Mouse (Mus musculus): ENCODE measurements at regions not wholly inside any gene's neighbourhood (a gene's known extent, or its start where the extent isn't known, plus 50 kb on each side); places are given as distances from the start of the nearest gene placed in this dataset.

DNA sequence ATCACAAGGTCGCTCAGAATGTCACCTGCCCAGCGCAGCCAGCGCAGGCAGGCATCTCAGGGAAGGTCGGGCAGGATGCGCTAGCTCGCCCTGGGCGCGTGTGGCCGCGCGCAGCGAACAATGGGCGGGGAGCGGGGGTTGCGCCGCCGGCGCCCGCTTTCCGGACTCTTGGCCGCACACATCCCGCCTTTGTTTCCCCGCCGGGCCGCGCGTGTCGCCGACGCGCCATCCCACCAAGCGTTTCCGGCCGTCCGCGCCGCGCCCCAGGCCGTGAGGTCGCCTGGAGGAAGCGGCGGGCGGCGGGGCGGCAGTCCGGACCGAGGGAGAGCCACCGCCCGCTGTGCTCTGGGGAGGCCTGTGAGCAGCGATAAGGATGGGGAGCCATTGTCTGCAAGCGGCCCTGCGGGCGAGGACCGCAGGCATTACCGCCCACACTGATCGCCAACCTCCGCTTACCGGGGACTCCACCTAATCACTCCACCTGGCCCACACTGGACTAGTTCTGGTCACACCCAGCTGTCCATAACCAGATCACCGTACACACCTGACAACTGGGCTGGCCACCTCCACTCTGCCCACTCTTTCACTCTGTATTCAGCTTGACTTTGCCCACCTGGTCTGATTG is 354.3 kb upstream of the Gm10295 start:
- Histone ChIP-seq H3K36me3 (ENCODE audit: control insufficient read depth, insufficient read depth, low read length, poor library complexity, severe bottlenecking) (no peaks in the 10 kb centered on the region), H3K4me3 (ENCODE audit: low read depth, low read length) (peak overlapping the region; percentile 17), H3K27me3 (ENCODE audit: control insufficient read depth, insufficient read depth, low read length, poor library complexity, severe bottlenecking) (peaks cover 3% of the 10 kb centered on the region; the same call in 1 of the 2 replicates), H3K9me3 (replicated peaks; ENCODE audit: control insufficient read depth, insufficient read depth, low read length, poor library complexity, severe bottlenecking) (no peaks in the 10 kb centered on the region), H3K27ac (ENCODE audit: insufficient read depth, low read length) (no peak overlapping the region), H3K4me1 (ENCODE audit: control insufficient read depth, insufficient read depth, low read length) (no peaks in the 10 kb centered on the region), H3K9ac (ENCODE audit: low read depth, poor library complexity, severe bottlenecking) (0 out of 2 replicates have a peak overlapping the region, but pooled peaks have one; percentile 18)
- TF ChIP-seq CTCF (IDR thresholded peaks at IDR 0.05; ENCODE audit: low read depth, low read length) (no peak), EP300 (IDR thresholded peaks at IDR 0.05; ENCODE audit: insufficient read depth, low read depth, low read length) (peak; percentile 83)

DNA sequence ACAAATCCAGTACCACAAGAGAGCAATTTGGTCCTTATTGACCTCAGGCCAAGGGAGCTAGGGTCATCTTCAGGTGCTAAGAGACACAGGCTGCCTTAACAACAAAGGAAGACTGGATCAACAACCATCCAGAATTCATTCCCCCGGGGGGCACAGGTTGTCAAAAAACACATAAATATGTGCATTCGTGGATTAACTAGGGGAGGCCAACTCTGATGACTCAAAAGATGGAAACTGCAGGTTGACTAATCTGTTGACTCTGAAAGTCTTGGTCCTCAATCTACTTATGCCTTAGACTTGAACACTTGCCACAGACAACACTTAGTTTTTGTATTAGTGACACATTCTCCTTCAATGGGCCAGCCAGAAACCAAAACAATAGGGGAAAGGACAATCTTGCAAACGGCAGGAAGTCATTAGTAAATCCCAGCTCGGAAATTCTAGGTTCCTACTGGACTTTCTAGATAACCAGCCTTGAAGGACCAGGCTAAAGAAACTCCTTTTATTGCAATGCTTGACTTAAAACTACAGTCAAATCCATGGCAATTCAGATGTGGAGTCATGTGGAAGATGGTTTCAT is 353.5 kb upstream of the Gm10295 start:
- no peak overlapping the region for H3K4me3 ChIP-seq (ENCODE audit: low read depth, low read length)
- H3K4me1 ChIP-seq (ENCODE audit: control insufficient read depth, insufficient read depth, low read length): no peaks in the 10 kb centered on the region
- no peak overlapping the region for H3K27ac ChIP-seq (ENCODE audit: insufficient read depth, low read length)
- no peak for TF ChIP-seq POLR2A (IDR thresholded peaks at IDR 0.05; ENCODE audit: insufficient read depth, low read length)
- no peaks in the 10 kb centered on the region for H3K36me3 ChIP-seq (ENCODE audit: control insufficient read depth, insufficient read depth, low read length, poor library complexity, severe bottlenecking)
- no peaks in the 10 kb centered on the region for H3K9me3 ChIP-seq (replicated peaks; ENCODE audit: control insufficient read depth, insufficient read depth, low read length, poor library complexity, severe bottlenecking)
- no peak overlapping the region for H3K9ac ChIP-seq (ENCODE audit: low read depth, poor library complexity, severe bottlenecking)
- H3K27me3 ChIP-seq (ENCODE audit: control insufficient read depth, insufficient read depth, low read length, poor library complexity, severe bottlenecking): peaks cover 3% of the 10 kb centered on the region; the same call in 1 of the 2 replicates
